13 mouse cellular contexts compared by ENCODE assay signal in the genomic region with DNA sequence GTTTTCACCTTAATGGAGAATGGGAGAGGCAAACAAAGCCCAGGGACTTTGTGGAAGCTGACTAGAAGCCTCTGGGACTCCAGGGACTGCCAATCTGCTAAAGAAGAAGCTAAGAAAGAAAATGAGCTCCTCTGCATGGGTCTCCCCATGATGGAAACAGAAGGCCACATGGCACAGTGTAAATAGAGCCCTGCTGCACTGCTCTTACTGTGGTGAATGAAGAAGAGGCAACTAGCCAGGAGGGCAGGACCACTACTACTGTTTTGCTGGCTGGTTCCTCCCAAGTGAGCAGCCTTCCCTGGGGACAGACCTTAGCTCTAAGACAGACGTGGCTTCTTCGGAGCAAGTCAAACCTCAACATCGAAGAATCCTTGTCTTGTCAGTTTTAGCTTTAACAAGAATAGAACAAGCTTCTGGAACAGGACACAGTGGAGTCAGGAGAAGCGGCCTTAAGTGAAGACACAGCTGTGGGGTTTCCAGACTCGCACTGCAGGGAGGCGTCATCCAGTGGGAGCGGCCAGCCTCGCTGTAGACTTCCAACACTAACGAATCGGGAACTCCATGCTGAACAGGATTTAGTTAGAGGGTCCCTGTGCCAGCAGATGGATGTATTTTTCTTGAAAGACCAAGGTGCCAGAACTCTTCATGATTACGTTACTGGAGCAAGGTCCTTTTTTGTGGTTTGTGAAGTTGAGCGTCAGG.
DNase-seq lines count a peak whose midpoint lies in the region; ATAC-seq lines count a peak whose summit lies in the region.
"Had no signal": no experiment of that assay in that cellular context is flagged by ENCODE, and none has a peak within 500 bp of the region (broad histone marks: within the 10 kb centered on the region; RNA-seq: fewer than 3 reads in every experiment).

No protein-coding gene starts in this region.

- ATAC-seq in hindbrain, embryonic 12.5 days (ENCODE audit: low FRiP score): no peak
- no peak for ATAC-seq in neural tube, embryonic 13.5 days (ENCODE audit: low read depth)
- no peak for ATAC-seq in heart, embryonic 13.5 days (ENCODE audit: extremely low read depth, insufficient number of reproducible peaks, low FRiP score, low TSS enrichment)
- ATAC-seq: forebrain, embryonic 15.5 days had no signal

- H3K36me3 ChIP-seq in hindbrain, embryonic 10.5 days: no peaks in the 10 kb centered on the region
- no peaks in the 10 kb centered on the region for H3K36me3 ChIP-seq in hindbrain, embryonic 12.5 days
- no peaks in the 10 kb centered on the region for H3K36me3 ChIP-seq in neural tube, embryonic 13.5 days
- no peaks in the 10 kb centered on the region for H3K36me3 ChIP-seq in heart, embryonic 13.5 days
- H3K36me3 ChIP-seq: forebrain, embryonic 15.5 days had no signal

- no peak overlapping the region for H3K9ac ChIP-seq in hindbrain, embryonic 12.5 days
- H3K9ac ChIP-seq in neural tube, embryonic 13.5 days: no peak overlapping the region
- H3K9ac ChIP-seq in heart, embryonic 13.5 days: no peak overlapping the region
- H3K9ac ChIP-seq: forebrain, embryonic 15.5 days had no signal

- no peak overlapping the region for H3K4me2 ChIP-seq in hindbrain, embryonic 12.5 days (replicated peaks)
- H3K4me2 ChIP-seq in neural tube, embryonic 13.5 days: no peak overlapping the region
- H3K4me2 ChIP-seq in heart, embryonic 13.5 days: no peak overlapping the region
- H3K4me2 ChIP-seq: forebrain, embryonic 15.5 days had no signal

- DNase-seq in hindbrain, embryonic 10.5 days (ENCODE audit: low spot score): no peak
- DNase-seq in neural tube, embryonic 10.5 days (ENCODE audit: extremely low spot score, low spot score): no peak
- DNase-seq in lung, postnatal 36 days: peak; percentile 49
- no peak for DNase-seq in ovary, postnatal 14 days (ENCODE audit: low spot score)
- no peak for DNase-seq in thymus, postnatal 36 days
- DNase-seq: adrenal gland, postnatal 36 days; cerebellum, adult 11-12 months; layer of hippocampus, postnatal 36 days; thymus, postnatal 25 days had no signal

- no peak overlapping the region for H3K4me3 ChIP-seq in hindbrain, embryonic 10.5 days
- H3K4me3 ChIP-seq in hindbrain, embryonic 12.5 days: no peak overlapping the region
- no peak overlapping the region for H3K4me3 ChIP-seq in neural tube, embryonic 13.5 days
- H3K4me3 ChIP-seq in heart, embryonic 13.5 days: no peak overlapping the region
- H3K4me3 ChIP-seq: forebrain, embryonic 15.5 days had no signal

- peak overlapping the region; percentile 31; the same call in 1 of the 2 replicates for H3K27ac ChIP-seq in hindbrain, embryonic 10.5 days
- no peak overlapping the region for H3K27ac ChIP-seq in hindbrain, embryonic 12.5 days
- 0 out of 2 replicates have a peak overlapping the region, but pooled peaks have one; percentile 13 for H3K27ac ChIP-seq in neural tube, embryonic 13.5 days (replicated peaks)
- peak overlapping the region; percentile 15; the same call in 1 of the 2 replicates for H3K27ac ChIP-seq in heart, embryonic 13.5 days (replicated peaks)
- H3K27ac ChIP-seq: forebrain, embryonic 15.5 days had no signal

- H3K27me3 ChIP-seq in hindbrain, embryonic 10.5 days (ENCODE audit: insufficient read depth, poor library complexity, severe bottlenecking): no peaks in the 10 kb centered on the region
- no peaks in the 10 kb centered on the region for H3K27me3 ChIP-seq in hindbrain, embryonic 12.5 days
- no peaks in the 10 kb centered on the region for H3K27me3 ChIP-seq in neural tube, embryonic 13.5 days
- no peaks in the 10 kb centered on the region for H3K27me3 ChIP-seq in heart, embryonic 13.5 days (replicated peaks)
- H3K27me3 ChIP-seq: forebrain, embryonic 15.5 days had no signal

- peaks cover 21% of the 10 kb centered on the region for H3K4me1 ChIP-seq in hindbrain, embryonic 10.5 days (replicated peaks)
- H3K4me1 ChIP-seq in hindbrain, embryonic 12.5 days: no peaks in the 10 kb centered on the region
- peaks cover 10% of the 10 kb centered on the region for H3K4me1 ChIP-seq in neural tube, embryonic 13.5 days (replicated peaks)
- peaks cover 9% of the 10 kb centered on the region for H3K4me1 ChIP-seq in heart, embryonic 13.5 days
- H3K4me1 ChIP-seq: forebrain, embryonic 15.5 days had no signal

- 71% methylated on average over 12 of the region's 12 CpGs for WGBS in hindbrain, embryonic 10.5 days
- WGBS in hindbrain, embryonic 12.5 days: 69% methylated on average over 12 of the region's 12 CpGs
- 71% methylated on average over 12 of the region's 12 CpGs for WGBS in neural tube, embryonic 13.5 days
- 57% methylated on average over 12 of the region's 12 CpGs for WGBS in heart, embryonic 13.5 days

- no peaks in the 10 kb centered on the region for H3K9me3 ChIP-seq in hindbrain, embryonic 10.5 days
- no peaks in the 10 kb centered on the region for H3K9me3 ChIP-seq in hindbrain, embryonic 12.5 days (replicated peaks)
- H3K9me3 ChIP-seq in neural tube, embryonic 13.5 days: no peaks in the 10 kb centered on the region
- H3K9me3 ChIP-seq in heart, embryonic 13.5 days: no peaks in the 10 kb centered on the region
- H3K9me3 ChIP-seq: forebrain, embryonic 15.5 days had no signal
